Mouse (Mus musculus): ENCODE data around the gene Gm5936.
"Not testable (repeated sequence)": the region's sequence is repeated elsewhere in the genome, so short reads cannot be mapped to it uniquely, and the experiment has no call there.

The Gm5936 gene

GRCm38 (mm10) chrX:74836842-74837522 is at the start of gene Gm5936:
Gm5936 (plus strand) TSS chrX:74837196.
- DNase-seq (ENCODE audit: low spot score in 2 of 2): not testable (repeated sequence)

DNA sequence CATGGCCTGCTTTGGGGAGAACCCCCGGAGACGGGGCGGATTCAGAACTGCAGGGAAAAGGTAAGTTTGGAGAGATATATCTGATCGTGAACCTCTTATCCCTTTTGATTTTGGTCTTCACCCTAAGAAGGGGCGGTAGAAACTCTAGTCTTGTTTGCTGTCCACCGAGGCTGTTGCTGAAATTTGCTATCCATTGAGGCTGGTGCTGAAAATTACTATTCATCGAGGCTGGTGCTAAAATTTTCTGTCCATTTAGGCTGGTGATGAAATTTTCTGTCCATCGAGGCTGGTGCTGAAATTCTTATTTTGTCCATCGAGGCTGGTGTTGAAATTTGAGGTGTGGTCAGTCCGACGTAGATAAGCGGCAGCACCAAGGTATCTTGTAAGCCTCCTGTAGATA is 19.1 kb downstream of the Gm5936 start:
- not testable (repeated sequence) for DNase-seq (ENCODE audit: low spot score in 2 of 2)

DNA sequence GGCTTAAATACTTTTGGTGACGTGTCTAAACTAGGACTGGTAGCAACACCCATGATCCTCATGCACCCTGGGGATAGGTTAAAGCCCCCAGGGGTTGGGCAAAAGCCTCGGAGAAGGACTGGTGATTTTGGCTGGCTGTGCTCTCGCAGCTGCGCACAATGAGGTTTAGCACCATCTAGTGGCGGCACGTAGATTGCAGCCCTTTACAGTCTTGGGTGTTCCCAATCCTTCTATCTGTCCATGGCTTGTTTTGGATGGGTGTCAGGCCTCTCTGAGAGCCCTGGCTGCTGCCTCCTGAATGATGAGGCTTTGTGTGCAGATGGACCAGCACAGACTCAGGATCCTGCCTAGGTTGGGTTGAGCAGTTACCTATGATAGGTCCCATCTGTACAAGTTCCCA is 43.1 kb downstream of the Gm5936 start:
- DNase-seq (ENCODE audit: low spot score in 2 of 2): not testable (repeated sequence)

All from urinary bladder, postnatal 4 days (tissue).